Mouse (Mus musculus) cerebellum, adult 11-12 months (tissue): ENCODE data around the gene Fam81a.

Experiments
- DNase-seq: peaks from one replicate; pipeline ENCODE4 v3.0.0; 2022

Gene Fam81a

GRCm38 (mm10) chr9:70049416-70049783 is 93.0 kb downstream of the Fam81a start:
- no peak for DNase-seq

DNA sequence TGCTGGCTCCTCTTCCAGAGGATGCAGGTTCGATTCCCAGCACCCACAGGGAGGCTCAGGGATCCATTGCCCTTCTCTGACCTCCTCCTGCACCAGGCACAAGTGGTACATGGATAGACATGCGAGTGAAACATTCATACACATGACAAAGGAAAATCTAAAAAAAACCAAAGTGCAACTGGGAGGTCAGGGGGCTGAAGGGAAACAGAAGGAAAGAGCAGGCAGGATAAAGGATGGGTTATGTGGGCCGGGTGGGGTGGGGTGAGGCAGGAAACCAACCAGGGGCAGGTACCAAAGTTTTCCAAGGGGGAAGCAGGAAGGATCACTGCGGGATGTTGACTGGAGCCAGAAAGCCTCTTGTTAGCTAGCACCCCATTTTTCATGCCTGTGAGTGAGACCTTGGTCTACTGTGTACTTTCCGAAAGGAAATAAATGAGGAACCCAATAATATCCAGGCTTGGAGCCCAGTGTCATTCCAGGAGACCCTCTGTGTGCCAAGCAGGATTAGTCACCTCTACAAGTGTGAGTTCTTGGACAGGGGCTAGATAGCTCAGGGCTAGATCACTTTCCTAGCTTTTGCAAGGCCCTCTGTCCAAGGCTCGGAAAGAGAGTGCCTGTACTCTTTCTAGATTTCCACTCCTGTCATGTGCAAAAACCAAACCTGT is 93.5 kb downstream of the Fam81a start:
- no peak for DNase-seq

- no peak for DNase-seq
These were observed 94.1 kb downstream of the Fam81a start for GRCm38 (mm10) chr9:70048280-70048679.

DNA sequence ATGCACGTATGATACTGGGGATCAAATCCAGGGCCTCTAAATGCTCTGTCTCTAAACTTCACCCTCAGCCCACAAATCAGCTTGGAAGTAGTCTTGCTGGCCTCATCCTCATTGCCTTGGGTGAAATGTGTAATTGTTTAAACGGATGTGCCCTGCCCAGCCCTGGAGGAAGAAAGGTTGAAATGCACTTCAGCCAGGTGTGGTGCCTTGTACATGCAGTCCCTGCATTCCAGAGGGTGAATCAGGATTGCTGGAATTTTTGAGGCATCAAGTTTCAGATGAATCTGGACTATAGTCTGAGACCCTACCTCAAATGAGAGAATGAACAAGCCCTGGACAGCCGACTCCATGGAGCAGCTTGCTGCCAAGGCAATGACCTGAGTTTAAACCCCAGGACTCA is 94.5 kb downstream of the Fam81a start:
- no peak for DNase-seq

DNA sequence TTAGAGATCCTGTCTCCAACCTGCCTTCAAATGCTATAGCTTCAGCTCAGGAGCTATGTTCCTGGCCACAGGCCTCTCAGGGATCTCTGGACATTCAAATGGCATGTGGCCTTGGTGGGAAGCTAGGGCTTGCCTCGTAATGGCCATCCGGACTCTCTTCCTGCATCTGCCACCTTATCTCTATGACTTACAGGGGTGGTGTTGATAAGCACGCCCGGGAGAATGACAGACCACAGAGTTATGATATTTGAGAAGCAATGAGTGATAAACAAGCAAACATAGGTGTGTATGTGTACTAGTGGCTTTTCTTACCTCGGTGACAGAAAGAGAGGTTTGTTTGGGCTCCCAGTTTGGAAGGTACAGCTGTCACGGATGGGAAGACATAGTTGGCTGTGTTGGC is 96.1 kb downstream of the Fam81a start:
- no peak for DNase-seq

DNA sequence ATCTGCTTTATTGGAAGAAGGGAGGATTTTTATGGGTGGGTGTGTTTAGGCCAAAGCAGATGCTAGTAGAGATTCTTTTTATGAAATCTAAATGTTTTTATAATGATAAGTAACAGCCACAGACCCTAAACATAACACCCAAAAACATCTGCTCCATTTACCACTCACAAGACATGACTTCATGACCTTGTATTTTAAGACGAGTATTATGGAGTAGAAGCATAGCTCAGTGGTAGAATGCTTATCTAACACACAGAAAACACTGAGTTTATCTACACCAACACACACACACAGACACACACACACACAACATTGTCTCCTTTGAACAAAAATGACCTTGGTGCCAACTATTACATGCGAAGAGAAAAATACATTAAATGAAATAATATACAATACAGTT is 97.5 kb downstream of the Fam81a start:
- no peak for DNase-seq

- DNase-seq, result no peak
These were observed 99.4 kb downstream of the Fam81a start for GRCm38 (mm10) chr9:70042935-70043334.

DNA sequence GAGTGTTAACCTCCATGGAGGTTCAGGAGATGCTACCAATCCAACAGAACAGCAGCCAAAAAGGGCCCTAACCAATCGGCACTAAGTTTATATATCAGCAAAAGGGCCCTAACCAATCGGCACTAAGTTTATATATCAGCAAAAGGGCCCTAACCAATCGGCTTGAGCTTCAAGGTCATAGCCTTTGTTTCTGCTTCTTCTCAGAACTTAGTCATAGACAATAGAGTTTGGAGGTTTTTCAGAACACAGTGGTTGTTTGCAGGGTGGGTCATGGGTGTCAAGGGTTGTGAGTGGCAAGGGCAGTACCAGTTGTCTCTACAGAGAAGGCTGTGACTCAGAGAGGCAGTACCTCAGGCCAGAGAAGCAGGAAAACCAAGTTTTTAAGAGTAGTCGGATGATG is 100.2 kb downstream of the Fam81a start:
- DNase-seq, result no peak

DNA sequence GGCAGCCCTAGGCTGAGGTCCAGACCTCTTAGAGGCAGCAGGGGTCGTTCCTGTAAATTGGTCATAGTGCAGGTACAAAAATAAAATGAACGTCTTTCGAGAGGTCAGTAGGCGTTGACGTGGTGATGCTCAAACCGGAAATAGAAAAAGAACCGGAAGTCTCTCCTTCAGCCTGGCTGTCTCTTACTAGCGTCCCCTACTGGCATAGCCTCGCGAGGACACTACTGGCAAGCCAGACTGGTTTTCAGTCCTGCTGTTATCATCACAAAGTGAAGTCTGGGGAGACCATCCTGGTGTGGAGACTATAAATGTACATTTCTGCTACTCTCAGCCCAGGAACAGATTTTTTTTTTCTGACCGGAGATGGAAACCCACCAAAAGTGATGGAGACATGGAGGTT is 101.8 kb downstream of the Fam81a start:
- no peak for DNase-seq

- no peak for DNase-seq
These were observed 102.6 kb downstream of the Fam81a start for GRCm38 (mm10) chr9:70039597-70040385.
